Mouse (Mus musculus) limb, embryonic 13.5 days (tissue): ENCODE results near the gene Kif5a. TPM values are rescaled to one million over a fixed set of nuclear protein-coding genes. Genes with fewer than 3 reads are reported as not detected.

ENCODE experiments used
- ATAC-seq: fragments of 200-750 bp; cut with Nextera tagmentation; 2 replicates; pipeline ENCODE4 v1.8.0; 2017; ENCODE audit warnings: low read depth, moderate number of reproducible peaks, moderate TSS enrichment; ENCODE audit not compliant: low FRiP score
- H3K27ac ChIP-seq: fragments of 300-500 bp; sonication (generic); 2 replicates; pipeline ENCODE4 v1.5.1; 2015; ENCODE audit warnings: inconsistent platforms, mild to moderate bottlenecking, moderate library complexity
- H3K27me3 ChIP-seq: fragments of 300-500 bp; sonication (generic); 2 replicates; pipeline ENCODE4 v1.6.1; 2015; ENCODE audit warnings: mild to moderate bottlenecking, inconsistent platforms
- H3K36me3 ChIP-seq: fragments of 300-500 bp; sonication (generic); 2 replicates; pipeline ENCODE4 v1.6.1; 2015; ENCODE audit warnings: inconsistent platforms, mild to moderate bottlenecking, moderate library complexity
- H3K4me1 ChIP-seq: fragments of 300-500 bp; sonication (generic); 2 replicates; pipeline ENCODE4 v1.6.1; 2015; ENCODE audit warnings: inconsistent platforms
- H3K4me2 ChIP-seq: fragments of 300-500 bp; sonication (generic); replicated peaks from 2 replicates; pipeline ENCODE4 v1.6.1; 2015; ENCODE audit warnings: inconsistent platforms, mild to moderate bottlenecking, moderate library complexity
- H3K4me3 ChIP-seq: fragments of 300-500 bp; sonication (generic); 2 replicates; pipeline ENCODE4 v1.5.1; 2015; ENCODE audit warnings: moderate library complexity, mild to moderate bottlenecking, inconsistent platforms
- H3K9ac ChIP-seq: fragments of 300-500 bp; sonication (generic); 2 replicates; pipeline ENCODE4 v1.6.1; 2015; ENCODE audit warnings: mild to moderate bottlenecking, inconsistent platforms
- H3K9me3 ChIP-seq: fragments of 300-500 bp; sonication (generic); 2 replicates; pipeline ENCODE4 v1.6.1; 2016; ENCODE audit warnings: inconsistent platforms
- WGBS: fragments of 180-500 bp; shearing (Covaris S2); methylation state at CpG from one replicate; pipeline ENCODE4 v1.1.7; 2015; 5-methylcytosine and 5-hydroxymethylcytosine counted together
- polyA plus RNA-seq: library from polyadenylated mRNA; unstranded; fragments of >200 nt; fragmentation: Nextera tagmentation; extraction: Ambion mirVana; gene quantifications from 2 replicates; pipeline ENCODE4 v1.2.1, GENCODE M21; 2015

Gene Kif5a
- polyA plus RNA-seq, 1 experiment from 2014 or later: 4.8 TPM

DNA sequence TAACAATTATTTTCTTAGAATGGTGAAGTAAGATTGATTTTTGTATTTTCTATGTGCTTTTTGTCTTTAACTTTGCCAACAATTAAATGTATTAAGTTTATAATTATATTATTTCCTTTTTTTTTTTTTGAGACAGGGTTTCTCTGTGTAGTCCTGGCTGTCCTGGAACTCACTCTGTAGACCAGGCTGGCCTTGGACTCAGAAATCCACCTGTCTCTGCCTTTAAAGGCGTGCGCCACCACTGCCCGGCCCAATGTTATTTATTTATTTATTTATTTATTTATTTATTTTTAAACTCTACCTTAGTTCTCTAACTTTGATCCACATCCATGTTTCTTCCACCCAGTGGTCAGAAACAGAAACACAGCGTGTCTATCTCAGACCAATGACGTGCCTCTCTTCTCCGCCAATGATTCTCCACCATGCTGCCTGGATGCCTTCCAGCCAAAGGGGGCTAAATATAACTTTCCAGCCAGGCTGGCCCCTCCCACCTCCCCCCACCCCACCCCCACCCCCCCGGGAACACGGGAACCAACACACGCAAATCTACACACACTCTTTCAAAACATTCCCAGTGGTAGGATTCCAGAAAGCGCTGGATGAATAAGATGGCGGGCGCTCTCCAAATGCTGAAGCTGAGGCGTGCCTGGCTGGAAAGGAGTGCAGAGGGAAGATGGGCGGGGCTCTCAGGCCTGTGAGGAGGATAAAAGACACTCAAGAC, 7.4 kb downstream of the Kif5a start:
- peak; percentile 79 for ATAC-seq
- H3K4me2 ChIP-seq: no peak overlapping the region
- 22% methylated on average over 14 of the region's 14 CpGs for WGBS

DNA sequence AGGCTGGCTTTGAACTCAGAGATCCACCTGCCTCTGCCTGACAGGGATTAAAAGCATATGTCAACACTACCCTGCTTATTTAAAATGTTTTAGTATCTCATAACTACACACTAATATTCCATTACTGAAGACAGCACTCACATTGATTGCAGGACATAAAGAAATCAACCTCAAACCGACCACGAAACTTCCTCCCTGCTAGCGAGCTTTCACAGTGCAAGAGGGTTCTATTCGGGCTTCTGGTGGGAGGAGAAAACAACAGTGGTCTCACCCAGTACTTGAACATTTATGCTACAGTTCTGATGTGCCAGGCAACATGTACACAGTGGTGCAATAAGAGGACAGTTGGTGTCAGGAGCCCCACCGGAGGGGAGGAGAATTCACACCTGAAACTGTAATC, 12.3 kb downstream of the Kif5a start:
- H3K9ac ChIP-seq: no peak overlapping the region
- 78% methylated on average over 5 of the region's 5 CpGs for WGBS

More for the DNA sequence above, 7.4 kb downstream of the Kif5a start:
- no peaks in the 10 kb centered on the region for H3K9me3 ChIP-seq
- no peaks in the 10 kb centered on the region for H3K4me1 ChIP-seq
- H3K36me3 ChIP-seq: no peaks in the 10 kb centered on the region
- H3K27me3 ChIP-seq: no peaks in the 10 kb centered on the region
- no peak overlapping the region for H3K9ac ChIP-seq
- H3K4me3 ChIP-seq: no peak overlapping the region
- H3K27ac ChIP-seq: no peak overlapping the region

DNA sequence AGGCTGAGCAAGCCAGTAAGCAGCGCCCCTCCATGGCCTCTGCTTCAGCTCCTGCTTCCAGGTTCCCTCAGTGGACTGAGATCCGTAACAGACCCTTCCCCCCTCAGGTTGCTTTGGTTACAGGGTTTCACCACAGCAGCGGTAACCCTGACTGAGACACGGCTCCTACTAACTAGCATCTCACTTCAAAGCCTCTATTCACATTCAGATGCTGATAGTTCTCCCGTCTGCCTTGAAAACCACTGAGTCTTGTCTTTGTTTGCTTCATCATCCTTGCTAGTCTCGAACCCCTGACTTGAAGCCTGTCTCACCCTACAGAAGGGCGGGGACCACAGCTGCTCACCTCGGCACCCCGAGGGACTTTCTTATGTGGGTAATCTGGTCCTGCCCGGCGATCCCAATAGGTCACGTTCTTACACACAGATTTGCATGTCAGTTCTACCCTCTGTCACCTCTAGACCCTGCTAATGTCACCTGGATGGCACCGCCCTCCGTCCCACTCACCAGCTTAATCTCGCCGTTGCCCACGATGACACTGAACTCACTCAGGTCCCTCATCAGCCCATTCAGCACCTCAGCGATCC, 24.8 kb downstream of the Kif5a start:
- ATAC-seq: no peak
- no peaks in the 10 kb centered on the region for H3K9me3 ChIP-seq
- no peak overlapping the region for H3K4me3 ChIP-seq
- H3K4me1 ChIP-seq: peaks cover 8% of the 10 kb centered on the region
- 68% methylated on average over 18 of the region's 18 CpGs for WGBS
- H3K27ac ChIP-seq: no peak overlapping the region
- peaks cover 21% of the 10 kb centered on the region for H3K36me3 ChIP-seq
- H3K4me2 ChIP-seq: no peak overlapping the region
- no peak overlapping the region for H3K9ac ChIP-seq
- peaks cover 10% of the 10 kb centered on the region for H3K27me3 ChIP-seq

More for the DNA sequence above, 12.3 kb downstream of the Kif5a start:
- Histone ChIP-seq H3K4me3 (no peak overlapping the region), H3K4me1 (no peaks in the 10 kb centered on the region), H3K36me3 (no peaks in the 10 kb centered on the region), H3K27me3 (no peaks in the 10 kb centered on the region), H3K4me2 (no peak overlapping the region), H3K27ac (no peak overlapping the region), H3K9me3 (no peaks in the 10 kb centered on the region)
- ATAC-seq: no peak

DNA sequence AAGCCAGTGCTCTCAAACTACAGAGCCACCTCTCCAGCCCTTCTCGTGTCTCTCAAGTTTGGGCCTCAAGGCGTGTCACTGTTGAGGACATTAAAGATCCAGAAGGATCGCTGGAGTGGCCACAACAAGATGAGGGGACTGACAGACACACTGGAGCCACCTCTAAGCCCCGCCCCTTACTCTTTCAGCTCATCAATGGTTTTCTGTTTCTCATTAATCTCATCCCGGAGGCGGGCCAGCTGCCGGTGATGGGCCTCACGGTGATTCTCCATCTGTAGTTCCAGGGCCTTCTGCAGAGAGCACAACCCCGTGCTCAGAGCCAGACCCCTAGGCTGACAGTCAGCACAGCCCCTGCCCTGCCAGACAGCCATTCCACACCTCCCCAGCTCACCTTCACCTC, 26.6 kb downstream of the Kif5a start:
- no peak overlapping the region for H3K4me2 ChIP-seq
- H3K4me1 ChIP-seq: peaks cover 8% of the 10 kb centered on the region
- H3K9ac ChIP-seq: 0 out of 2 replicates have a peak overlapping the region, but pooled peaks have one; percentile 31
- WGBS: 22% methylated on average over 9 of the region's 9 CpGs
- no peaks in the 10 kb centered on the region for H3K9me3 ChIP-seq
- peaks cover 10% of the 10 kb centered on the region for H3K27me3 ChIP-seq
- H3K36me3 ChIP-seq: peaks cover 8% of the 10 kb centered on the region
- H3K4me3 ChIP-seq: no peak overlapping the region
- no peak overlapping the region for H3K27ac ChIP-seq
- no peak for ATAC-seq

DNA sequence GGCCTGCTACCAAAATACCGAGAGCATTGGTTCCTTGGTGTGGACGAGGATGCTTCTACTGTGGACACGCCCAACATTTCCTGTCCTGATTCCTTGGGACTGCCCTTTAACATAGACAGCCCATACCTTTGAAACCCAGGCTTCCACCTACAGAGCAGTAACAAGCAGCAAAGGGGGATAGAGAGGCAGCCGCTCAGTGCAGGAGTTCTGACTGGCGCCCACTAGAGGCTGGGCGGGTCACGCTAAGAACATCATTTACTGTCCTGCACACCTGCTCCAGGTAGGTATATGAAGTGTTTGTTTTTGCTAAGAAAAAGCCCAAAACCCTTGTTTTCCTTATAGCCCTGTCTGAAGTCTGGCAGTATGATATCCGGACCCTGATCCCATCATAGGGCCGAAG, 30.0 kb downstream of the Kif5a start:
- WGBS: 74% methylated on average over 9 of the region's 9 CpGs
- H3K36me3 ChIP-seq: no peaks in the 10 kb centered on the region; the same call in none of the 2 replicates
- H3K9ac ChIP-seq: no peak overlapping the region
- no peak overlapping the region for H3K27ac ChIP-seq
- no peak overlapping the region for H3K4me2 ChIP-seq
- H3K4me1 ChIP-seq: peaks cover 8% of the 10 kb centered on the region
- no peaks in the 10 kb centered on the region for H3K9me3 ChIP-seq
- H3K27me3 ChIP-seq: peaks cover 4% of the 10 kb centered on the region
- ATAC-seq: no peak
- no peak overlapping the region for H3K4me3 ChIP-seq

DNA sequence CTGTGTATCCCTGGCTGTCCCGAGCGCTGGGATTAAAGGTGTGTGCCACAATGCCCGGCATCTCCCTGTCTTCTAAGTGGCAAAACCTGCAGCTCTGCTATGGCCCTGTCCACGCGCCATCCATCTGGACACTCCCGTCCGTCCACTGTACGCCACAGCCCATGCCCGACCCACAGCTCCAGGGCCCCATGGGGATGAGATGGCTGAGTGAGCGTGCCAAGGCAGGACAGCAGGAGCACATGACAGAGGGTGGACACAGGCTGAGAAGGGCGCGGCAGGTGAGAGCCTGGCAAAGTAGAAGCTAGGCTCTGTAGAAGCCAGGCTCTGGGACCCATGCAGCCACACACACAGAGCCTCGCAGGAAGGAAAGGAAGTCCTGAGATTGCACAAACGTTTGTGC, 31.4 kb downstream of the Kif5a start:
- no peak for ATAC-seq
- Histone ChIP-seq H3K4me3 (no peak overlapping the region), H3K4me2 (no peak overlapping the region), H3K36me3 (no peaks in the 10 kb centered on the region; the same call in none of the 2 replicates), H3K27ac (no peak overlapping the region), H3K27me3 (peaks cover 9% of the 10 kb centered on the region), H3K4me1 (peaks cover 5% of the 10 kb centered on the region), H3K9me3 (no peaks in the 10 kb centered on the region), H3K9ac (0 out of 2 replicates have a peak overlapping the region, but pooled peaks have one; percentile 8)
- WGBS: 82% methylated on average over 14 of the region's 14 CpGs

DNA sequence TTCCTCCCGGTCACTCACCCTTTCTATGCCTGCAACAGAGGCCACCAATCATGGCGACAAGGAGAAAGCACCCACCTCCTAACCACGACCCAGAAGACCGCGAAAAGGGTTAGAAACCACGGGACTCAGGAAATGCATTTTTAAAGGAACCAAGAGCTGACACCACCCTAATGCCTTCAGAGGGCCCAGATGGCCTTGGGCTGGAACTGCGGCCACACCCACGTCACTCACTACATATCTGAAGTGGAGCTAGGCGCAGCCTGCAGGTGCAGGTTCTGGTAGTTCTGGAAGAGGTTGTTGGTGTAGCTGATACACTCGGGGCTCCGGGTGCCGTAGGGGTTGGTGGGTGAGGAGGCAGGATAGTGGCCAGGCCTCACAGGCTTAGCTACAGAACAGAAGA, 32.5 kb downstream of the Kif5a start:
- Histone ChIP-seq H3K9ac (no peak overlapping the region), H3K4me3 (no peak overlapping the region)
- WGBS: 86% methylated on average over 12 of the region's 12 CpGs

DNA sequence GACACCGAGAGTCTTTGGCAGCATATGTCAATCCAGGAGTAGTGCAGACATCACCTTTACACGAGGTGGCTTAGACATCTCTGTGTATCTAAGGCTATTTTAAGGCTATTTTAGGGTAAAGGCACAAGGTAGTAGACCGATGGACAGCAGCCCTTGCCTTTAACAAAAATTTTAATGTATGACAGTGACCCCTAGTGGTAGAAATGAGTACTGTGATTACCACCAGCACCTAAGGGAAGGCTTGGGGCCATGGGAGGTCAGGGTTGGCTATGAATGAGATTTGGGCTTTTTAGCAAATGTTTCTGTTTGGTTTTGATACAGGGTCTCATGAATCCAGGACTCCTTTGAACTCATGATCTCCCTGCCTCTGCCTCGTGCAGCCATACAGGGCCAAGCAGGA, 34.3 kb downstream of the Kif5a start:
- ATAC-seq: no peak
- 16% methylated on average over 4 of the region's 4 CpGs for WGBS
- no peaks in the 10 kb centered on the region; the same call in none of the 2 replicates for H3K36me3 ChIP-seq

More for the DNA sequence above, 32.5 kb downstream of the Kif5a start:
- H3K27ac ChIP-seq: no peak overlapping the region
- peaks cover 9% of the 10 kb centered on the region for H3K27me3 ChIP-seq
- ATAC-seq: no peak
- no peaks in the 10 kb centered on the region; the same call in none of the 2 replicates for H3K36me3 ChIP-seq
- H3K4me2 ChIP-seq: no peak overlapping the region
- H3K4me1 ChIP-seq: no peaks in the 10 kb centered on the region
- H3K9me3 ChIP-seq: no peaks in the 10 kb centered on the region

DNA sequence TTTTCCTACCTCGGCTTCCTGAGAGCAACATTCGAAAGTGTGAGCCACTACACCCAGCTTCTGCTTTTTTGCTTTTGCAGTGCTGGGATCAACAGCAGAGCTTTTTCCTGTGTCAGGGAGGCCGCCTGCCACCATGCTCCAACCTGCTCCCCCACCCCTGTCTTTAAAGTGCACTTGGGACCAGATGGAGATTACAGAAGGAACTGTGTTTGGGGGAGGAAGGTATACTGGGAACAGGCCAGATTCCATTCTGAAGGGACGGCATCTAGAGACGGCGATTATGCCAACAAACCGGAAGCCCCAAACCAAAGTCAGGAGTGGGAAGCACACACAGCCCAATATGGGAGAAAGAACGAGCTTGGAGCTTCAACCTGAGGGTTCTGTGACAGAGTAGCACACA, 36.0 kb downstream of the Kif5a start:
- Histone ChIP-seq H3K27me3 (peaks cover 22% of the 10 kb centered on the region), H3K36me3 (no peaks in the 10 kb centered on the region; the same call in 1 of the 2 replicates), H3K4me1 (no peaks in the 10 kb centered on the region), H3K9me3 (no peaks in the 10 kb centered on the region), H3K9ac (no peak overlapping the region), H3K4me2 (no peak overlapping the region), H3K27ac (no peak overlapping the region), H3K4me3 (no peak overlapping the region)
- no peak for ATAC-seq
- 75% methylated on average over 8 of the region's 8 CpGs for WGBS

More for the DNA sequence above, 34.3 kb downstream of the Kif5a start:
- Histone ChIP-seq H3K4me3 (no peak overlapping the region), H3K9ac (no peak overlapping the region), H3K27me3 (peaks cover 20% of the 10 kb centered on the region), H3K27ac (no peak overlapping the region), H3K4me1 (no peaks in the 10 kb centered on the region), H3K4me2 (no peak overlapping the region), H3K9me3 (no peaks in the 10 kb centered on the region)

DNA sequence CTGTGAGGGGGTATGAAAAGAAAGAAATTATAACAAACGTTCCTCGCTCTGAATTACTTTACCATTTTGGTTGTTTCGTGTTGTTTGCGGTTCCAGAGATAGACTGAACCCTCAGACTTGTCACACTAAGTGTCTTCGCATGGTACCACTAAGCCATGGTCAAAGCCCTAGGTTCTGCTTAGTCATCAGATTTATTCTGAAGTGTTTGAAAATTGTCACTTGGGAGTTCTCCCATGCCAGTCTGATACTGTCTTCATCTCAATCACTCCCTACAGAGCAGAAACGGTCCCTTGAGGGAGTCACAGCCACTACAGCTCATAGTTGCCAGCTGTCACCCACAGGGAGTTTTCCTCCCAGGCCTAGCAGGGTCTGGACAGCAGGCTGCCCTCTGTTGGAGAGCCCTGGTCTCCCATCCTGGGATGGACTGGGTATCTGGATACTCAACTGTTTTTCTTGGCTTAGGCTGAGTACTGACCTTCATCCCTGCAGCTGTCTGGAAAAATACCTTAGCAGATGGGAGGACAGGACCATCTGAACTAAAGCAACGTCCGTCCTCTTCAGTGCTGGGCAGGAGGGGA, 36.7 kb downstream of the Kif5a start:
- ATAC-seq: no peak
- WGBS: 66% methylated on average over 8 of the region's 8 CpGs
- H3K4me2 ChIP-seq: no peak overlapping the region
- no peaks in the 10 kb centered on the region for H3K9me3 ChIP-seq
- H3K4me3 ChIP-seq: no peak overlapping the region
- H3K27me3 ChIP-seq: peaks cover 22% of the 10 kb centered on the region
- H3K36me3 ChIP-seq: no peaks in the 10 kb centered on the region; the same call in 1 of the 2 replicates
- H3K9ac ChIP-seq: no peak overlapping the region
- no peak overlapping the region for H3K27ac ChIP-seq
- H3K4me1 ChIP-seq: no peaks in the 10 kb centered on the region

DNA sequence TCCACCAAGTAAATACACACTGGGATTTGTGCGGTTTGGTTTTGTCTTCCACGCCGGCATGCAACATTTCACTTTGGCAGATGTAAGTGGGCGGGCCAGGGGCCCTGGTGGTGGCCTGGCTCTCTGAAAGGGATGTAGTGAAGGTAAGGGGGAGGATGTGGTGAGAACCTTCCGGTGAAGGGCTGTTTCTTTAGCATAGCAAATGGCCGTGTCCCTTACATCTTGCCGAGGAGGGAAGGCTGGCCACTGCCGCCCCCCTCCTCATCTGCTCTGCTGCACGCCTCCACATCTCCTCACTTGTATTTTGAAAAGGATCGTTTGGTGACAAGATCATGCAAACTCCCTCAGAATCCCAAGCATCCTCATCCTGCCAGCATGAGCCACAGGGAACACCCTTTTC, 37.4 kb downstream of the Kif5a start:
- H3K9me3 ChIP-seq: no peaks in the 10 kb centered on the region
- no peaks in the 10 kb centered on the region; the same call in 1 of the 2 replicates for H3K36me3 ChIP-seq
- H3K4me3 ChIP-seq: no peak overlapping the region
- H3K4me2 ChIP-seq: no peak overlapping the region
- WGBS: 16% methylated on average over 10 of the region's 10 CpGs
- no peaks in the 10 kb centered on the region for H3K4me1 ChIP-seq
- ATAC-seq: no peak
- no peak overlapping the region for H3K9ac ChIP-seq
- H3K27me3 ChIP-seq: peaks cover 22% of the 10 kb centered on the region
- H3K27ac ChIP-seq: no peak overlapping the region

DNA sequence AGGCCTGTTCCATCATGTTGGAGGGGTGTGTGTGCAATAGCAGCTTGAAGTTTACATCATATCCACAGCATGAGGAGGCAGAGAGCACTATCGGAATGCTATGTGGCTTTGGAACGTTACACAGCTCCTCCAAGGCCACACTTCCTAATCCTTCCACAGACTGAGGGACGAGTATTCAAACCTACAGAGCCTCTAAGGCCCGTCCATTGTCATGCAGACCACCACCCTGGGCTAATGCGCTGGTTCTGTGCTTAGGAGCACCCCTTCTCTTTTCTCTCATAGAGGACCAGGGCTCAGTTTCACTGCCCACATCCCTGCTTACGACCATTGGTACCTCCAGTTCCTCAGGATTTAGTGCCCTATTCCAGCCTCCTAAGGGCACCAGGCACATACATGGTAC, 37.9 kb downstream of the Kif5a start:
- Histone ChIP-seq H3K4me2 (no peak overlapping the region), H3K27ac (no peak overlapping the region), H3K9ac (no peak overlapping the region), H3K36me3 (no peaks in the 10 kb centered on the region; the same call in 1 of the 2 replicates), H3K4me3 (no peak overlapping the region), H3K9me3 (no peaks in the 10 kb centered on the region), H3K4me1 (no peaks in the 10 kb centered on the region), H3K27me3 (peaks cover 22% of the 10 kb centered on the region; the same call in 1 of the 2 replicates)
- WGBS: 46% methylated on average over 6 of the region's 6 CpGs
- no peak for ATAC-seq
